Mouse (Mus musculus) heart, embryonic 16.5 days (tissue): ENCODE results near the gene Dhx30. TPM values are rescaled to one million over a fixed set of nuclear protein-coding genes. Genes with fewer than 3 reads are reported as not detected.
A peak's percentile ranks its signal among the peaks of the same experiment; 100 is the strongest.
"Not testable (repeated sequence)": the region's sequence is repeated elsewhere in the genome, so short reads cannot be mapped to it uniquely, and the experiment has no call there.

ENCODE experiments used
- ATAC-seq: fragments of 200-750 bp; cut with Nextera tagmentation; replicated peaks from 2 replicates; pipeline ENCODE4 v1.8.0; 2017; ENCODE audit warnings: moderate number of reproducible peaks; ENCODE audit not compliant: insufficient read depth, low FRiP score; ENCODE audit errors: extremely low read depth
- H3K27ac ChIP-seq: fragments of 300-500 bp; sonication (generic); 2 replicates; pipeline ENCODE4 v1.5.1; 2014; ENCODE audit warnings: mild to moderate bottlenecking, low read length, control low read depth, moderate library complexity
- H3K27me3 ChIP-seq: fragments of 300-500 bp; sonication (generic); 2 replicates; pipeline ENCODE4 v1.6.1; 2014; ENCODE audit warnings: low read length, mixed read lengths; ENCODE audit not compliant: control insufficient read depth, insufficient read depth
- H3K36me3 ChIP-seq: fragments of 300-500 bp; sonication (generic); 2 replicates; pipeline ENCODE4 v1.6.1; 2014; ENCODE audit not compliant: control insufficient read depth, insufficient read depth
- H3K4me1 ChIP-seq: fragments of 300-500 bp; sonication (generic); 2 replicates; pipeline ENCODE4 v1.6.1; 2014; ENCODE audit warnings: low read length, mixed read lengths; ENCODE audit not compliant: control insufficient read depth, insufficient read depth
- H3K4me2 ChIP-seq: fragments of 300-500 bp; sonication (generic); 2 replicates; pipeline ENCODE4 v1.6.1; 2014; ENCODE audit warnings: low read depth, mild to moderate bottlenecking, control low read depth, low read length
- H3K4me3 ChIP-seq: fragments of 300-500 bp; sonication (generic); 2 replicates; pipeline ENCODE4 v1.5.1; 2014; ENCODE audit warnings: mild to moderate bottlenecking, control low read depth, low read length
- H3K9ac ChIP-seq: fragments of 300-500 bp; sonication (generic); 2 replicates; pipeline ENCODE4 v1.6.1; 2014; ENCODE audit warnings: low read length, control low read depth
- H3K9me3 ChIP-seq: fragments of 300-500 bp; sonication (generic); replicated peaks from 2 replicates; pipeline ENCODE4 v1.6.1; 2016; ENCODE audit warnings: low read length; ENCODE audit not compliant: control insufficient read depth
- WGBS: fragments of 180-500 bp; shearing (Covaris S2); extraction: QIAGEN DNeasy Blood & Tissue Kit; methylation state at CpG from one replicate; pipeline ENCODE4 v1.1.7; 2014; 5-methylcytosine and 5-hydroxymethylcytosine counted together
- polyA plus RNA-seq: library from polyadenylated mRNA; unstranded; fragments of >200 nt; fragmentation: Nextera tagmentation; extraction: Ambion mirVana; gene quantifications from 2 replicates; pipeline ENCODE4 v1.2.1, GENCODE M21; 2015

The Dhx30 gene
- polyA plus RNA-seq, 1 experiment from 2014 or later: 96.2 TPM

DNA sequence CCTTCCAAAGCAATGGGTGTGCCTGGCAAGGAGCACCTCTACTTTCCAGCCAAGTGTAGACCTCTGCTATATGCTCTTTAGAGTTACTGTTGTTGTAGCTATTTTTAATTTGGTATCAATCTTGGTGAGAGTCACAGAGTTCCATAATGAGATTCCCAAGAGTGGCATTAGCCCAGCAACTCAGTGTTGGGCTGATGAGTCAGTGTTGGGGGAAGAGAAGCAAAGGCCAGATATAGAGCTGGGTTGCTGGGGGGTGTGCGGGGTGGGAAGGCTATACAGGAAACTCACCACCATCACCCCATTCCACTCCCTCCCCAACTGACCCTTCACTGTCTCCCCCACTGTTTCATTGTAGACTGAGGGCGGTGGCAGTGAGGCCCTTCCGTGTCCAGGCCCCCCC is 36.6 kb downstream of the Dhx30 start:
- H3K36me3 ChIP-seq: peaks cover 50% of the 10 kb centered on the region
- no peaks in the 10 kb centered on the region for H3K27me3 ChIP-seq
- 60% methylated on average over 3 of the region's 3 CpGs for WGBS
- H3K4me1 ChIP-seq: peaks cover 45% of the 10 kb centered on the region
- H3K4me3 ChIP-seq: no peak overlapping the region
- peak overlapping the region; percentile 77 for H3K27ac ChIP-seq
- H3K4me2 ChIP-seq: 0 out of 2 replicates have a peak overlapping the region, but pooled peaks have one; percentile 7
- H3K9ac ChIP-seq: no peak overlapping the region
- H3K9me3 ChIP-seq: no peaks in the 10 kb centered on the region
- ATAC-seq: no peak; the same call in 1 of the 2 replicates

DNA sequence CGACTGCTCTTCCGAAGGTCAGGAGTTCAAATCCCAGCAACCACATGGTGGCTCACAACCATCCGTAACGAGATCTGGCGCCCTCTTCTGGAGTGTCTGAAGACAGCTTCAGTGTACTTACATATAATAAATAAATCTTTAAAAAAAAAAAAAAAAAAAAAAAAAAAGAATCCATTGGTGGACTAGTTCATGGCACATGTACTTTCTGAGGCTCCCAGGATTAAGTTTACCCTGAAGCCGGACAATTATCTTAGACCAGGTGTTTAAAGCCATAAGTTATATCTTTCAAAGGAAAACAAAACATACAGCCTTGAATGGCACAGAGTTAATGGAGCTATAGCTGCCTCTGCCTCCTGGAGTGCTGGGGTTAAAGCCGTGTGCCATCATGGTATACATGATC is 41.2 kb downstream of the Dhx30 start:
- H3K9me3 ChIP-seq, H3K4me3 ChIP-seq, H3K27me3 ChIP-seq, ATAC-seq, H3K27ac ChIP-seq, H3K9ac ChIP-seq, H3K4me2 ChIP-seq: not testable (repeated sequence)
- Histone ChIP-seq H3K36me3 (peaks cover 44% of the 10 kb centered on the region), H3K4me1 (peaks cover 12% of the 10 kb centered on the region)
- WGBS: 92% methylated on average over 4 of the region's 7 CpGs

- H3K4me3 ChIP-seq: no peak overlapping the region
- H3K4me1 ChIP-seq: peaks cover 16% of the 10 kb centered on the region
- H3K9ac ChIP-seq: no peak overlapping the region
- no peak for ATAC-seq
- no peak overlapping the region for H3K4me2 ChIP-seq
- H3K27ac ChIP-seq: no peak overlapping the region
- WGBS: 4% methylated on average over 1 of the region's 1 CpGs
- H3K36me3 ChIP-seq: peaks cover 59% of the 10 kb centered on the region
- no peaks in the 10 kb centered on the region for H3K9me3 ChIP-seq
- no peaks in the 10 kb centered on the region for H3K27me3 ChIP-seq
Measured at GRCm38 (mm10) chr9:110071843-110072242, 45.8 kb downstream of the Dhx30 start.

- 70% methylated on average over 4 of the region's 4 CpGs for WGBS
- no peaks in the 10 kb centered on the region for H3K9me3 ChIP-seq
- peaks cover 55% of the 10 kb centered on the region for H3K36me3 ChIP-seq
- H3K27ac ChIP-seq: peak overlapping the region; percentile 80
- H3K4me3 ChIP-seq: no peak overlapping the region
- no peak overlapping the region for H3K4me2 ChIP-seq
- ATAC-seq: no peak
- no peaks in the 10 kb centered on the region for H3K27me3 ChIP-seq
- H3K9ac ChIP-seq: no peak overlapping the region
- peaks cover 19% of the 10 kb centered on the region for H3K4me1 ChIP-seq
Measured at GRCm38 (mm10) chr9:110071011-110071410, 46.6 kb downstream of the Dhx30 start.

GRCm38 (mm10) chr9:110070358-110070757 is 47.3 kb downstream of the Dhx30 start:
- Histone ChIP-seq H3K4me3 (no peak overlapping the region), H3K9ac (no peak overlapping the region), H3K9me3 (no peaks in the 10 kb centered on the region), H3K4me1 (peaks cover 20% of the 10 kb centered on the region), H3K27me3 (no peaks in the 10 kb centered on the region), H3K36me3 (peaks cover 55% of the 10 kb centered on the region), H3K27ac (peak overlapping the region; percentile 80), H3K4me2 (no peak overlapping the region)
- 29% methylated on average over 9 of the region's 9 CpGs for WGBS
- peak; percentile 88 for ATAC-seq

- no peak for ATAC-seq
Measured at GRCm38 (mm10) chr9:110068745-110069144, 48.9 kb downstream of the Dhx30 start.

GRCm38 (mm10) chr9:110064641-110065040 is 53.0 kb downstream of the Dhx30 start:
- no peak for ATAC-seq
- Histone ChIP-seq H3K36me3 (peaks cover 30% of the 10 kb centered on the region), H3K4me2 (no peak overlapping the region)

More at GRCm38 (mm10) chr9:110068745-110069144, 48.9 kb downstream of the Dhx30 start:
- Histone ChIP-seq H3K4me1 (peaks cover 20% of the 10 kb centered on the region), H3K4me2 (no peak overlapping the region), H3K27me3 (no peaks in the 10 kb centered on the region), H3K4me3 (no peak overlapping the region), H3K36me3 (peaks cover 46% of the 10 kb centered on the region), H3K27ac (no peak overlapping the region), H3K9ac (no peak overlapping the region), H3K9me3 (no peaks in the 10 kb centered on the region)
- 87% methylated on average over 6 of the region's 6 CpGs for WGBS

GRCm38 (mm10) chr9:110062861-110063260 is 54.8 kb downstream of the Dhx30 start:
- Histone ChIP-seq H3K4me1 (peaks cover 10% of the 10 kb centered on the region), H3K4me3 (no peak overlapping the region), H3K36me3 (peaks cover 12% of the 10 kb centered on the region), H3K27me3 (no peaks in the 10 kb centered on the region), H3K27ac (no peak overlapping the region), H3K9ac (no peak overlapping the region), H3K4me2 (no peak overlapping the region), H3K9me3 (no peaks in the 10 kb centered on the region)
- ATAC-seq: no peak
- WGBS: 91% methylated on average over 6 of the region's 6 CpGs

More at GRCm38 (mm10) chr9:110064641-110065040, 53.0 kb downstream of the Dhx30 start:
- H3K9me3 ChIP-seq: no peaks in the 10 kb centered on the region
- H3K27ac ChIP-seq: no peak overlapping the region
- peaks cover 4% of the 10 kb centered on the region; the same call in 1 of the 2 replicates for H3K4me1 ChIP-seq
- H3K9ac ChIP-seq: no peak overlapping the region
- H3K27me3 ChIP-seq: no peaks in the 10 kb centered on the region
- no peak overlapping the region for H3K4me3 ChIP-seq

DNA sequence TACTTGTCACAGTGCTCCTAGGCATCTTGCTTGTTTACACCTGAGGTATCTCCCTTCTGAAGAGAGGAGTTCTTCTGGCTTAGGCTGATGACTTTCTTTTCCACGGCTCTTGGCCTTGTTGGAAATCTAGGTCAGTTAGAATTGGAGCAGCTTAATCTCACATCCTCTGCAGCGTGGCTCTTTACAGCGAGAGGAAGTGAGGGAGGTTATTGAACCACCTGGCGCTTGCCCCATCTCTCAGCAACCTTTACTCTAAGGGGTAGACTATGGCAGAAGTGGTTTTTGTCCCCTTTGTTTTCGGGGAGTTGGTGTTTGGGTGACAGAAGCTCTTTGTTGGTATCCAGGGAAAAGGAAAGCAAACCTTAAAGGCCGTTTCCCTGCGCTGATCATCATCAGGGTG is 55.2 kb downstream of the Dhx30 start:
- no peaks in the 10 kb centered on the region for H3K9me3 ChIP-seq
- H3K27ac ChIP-seq: no peak overlapping the region
- WGBS: 85% methylated on average over 7 of the region's 7 CpGs
- no peaks in the 10 kb centered on the region for H3K27me3 ChIP-seq
- ATAC-seq: no peak
- no peak overlapping the region for H3K4me3 ChIP-seq
- no peak overlapping the region for H3K9ac ChIP-seq
- peaks cover 10% of the 10 kb centered on the region for H3K4me1 ChIP-seq
- peaks cover 8% of the 10 kb centered on the region for H3K36me3 ChIP-seq
- H3K4me2 ChIP-seq: no peak overlapping the region
